Mouse (Mus musculus) layer of hippocampus, adult 18-20 months (tissue): ENCODE measurements around the gene Olfr550. TPM values are rescaled to one million over a fixed set of nuclear protein-coding genes. Genes with fewer than 3 reads are reported as not detected.
"Not testable (repeated sequence)": the region's sequence is repeated elsewhere in the genome, so short reads cannot be mapped to it uniquely, and the experiment has no call there.

Source experiments
- DNase-seq, 2 experiments: peaks; one replicate each; pipeline ENCODE4 v3.0.0; 2022; ENCODE audit warnings: low spot score in 2 of 2
- long read RNA-seq: library from polyadenylated mRNA; stranded (forward); transcript quantifications from one replicate; pipeline ENCODE4 v2.0.0, GENCODE M21; 2021
- total RNA-seq, 2 experiments: library from RNA; stranded (reverse); gene quantifications; 2 replicates each; pipeline ENCODE4 v1.2.3; 2021

Olfr550 gene
- 1 to 10 TPM; 2.4 to 2.8 TPM for total RNA-seq
- long read RNA-seq, full-length matches to known transcripts = 2 of 2 reads
- long read RNA-seq, partial matches to known transcripts = 0 of 2 reads
- long read RNA-seq, other reads (novel, unspliced or antisense) = 0 of 2 reads

DNA sequence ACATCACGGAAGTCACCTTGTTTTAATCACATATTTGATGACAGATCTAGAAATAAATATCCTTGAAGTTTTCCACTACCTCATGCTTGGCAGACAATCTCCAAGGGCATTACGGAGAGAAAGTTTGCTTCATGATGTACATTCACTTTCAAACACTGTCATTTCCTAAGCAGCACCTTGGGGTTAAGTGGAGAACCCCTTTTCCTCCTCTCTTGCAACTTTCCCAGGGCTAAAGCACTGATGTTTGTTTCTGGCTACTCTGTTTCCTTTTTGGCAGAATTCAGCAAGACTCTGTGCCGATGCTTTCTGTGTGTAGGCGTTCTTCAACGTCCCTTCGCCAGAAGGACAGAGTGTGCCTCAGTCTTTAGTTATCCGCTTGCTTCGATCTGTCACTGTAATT, at the start of gene Olfr550:
TSS of gene Olfr550 (plus strand) at position 301 of the 400 bp plus-strand sequence.
- DNase-seq = peak in 1 of 2 experiments; percentile 5

DNA sequence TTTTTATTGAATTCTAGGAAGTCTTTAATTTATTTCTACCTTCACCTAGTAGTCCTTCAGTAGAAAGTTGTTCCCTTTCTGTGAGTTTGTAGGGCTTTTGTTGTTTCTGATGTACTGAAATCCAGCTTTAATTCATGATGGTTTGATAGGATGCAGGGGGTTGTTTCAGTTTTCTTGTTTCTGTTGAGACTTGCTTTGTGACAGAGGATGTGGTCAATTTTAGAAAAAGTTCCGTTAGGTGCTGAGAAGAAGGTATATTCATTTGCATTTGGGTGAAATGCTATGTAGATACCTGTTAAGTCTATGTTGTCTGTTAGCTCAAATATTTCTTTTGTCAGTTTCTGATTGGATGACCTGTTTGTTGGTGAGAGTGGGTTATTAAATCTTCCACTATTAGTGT, 42.2 kb upstream of the Olfr550 start:
- no peak for DNase-seq

- DNase-seq = no peak
Measured at GRCm38 (mm10) chr7:102534449-102534848, 36.8 kb upstream of the Olfr550 start, which contains the start of gene Olfr547. TSS of gene Olfr547 (plus strand) at chr7:102534749.

DNA sequence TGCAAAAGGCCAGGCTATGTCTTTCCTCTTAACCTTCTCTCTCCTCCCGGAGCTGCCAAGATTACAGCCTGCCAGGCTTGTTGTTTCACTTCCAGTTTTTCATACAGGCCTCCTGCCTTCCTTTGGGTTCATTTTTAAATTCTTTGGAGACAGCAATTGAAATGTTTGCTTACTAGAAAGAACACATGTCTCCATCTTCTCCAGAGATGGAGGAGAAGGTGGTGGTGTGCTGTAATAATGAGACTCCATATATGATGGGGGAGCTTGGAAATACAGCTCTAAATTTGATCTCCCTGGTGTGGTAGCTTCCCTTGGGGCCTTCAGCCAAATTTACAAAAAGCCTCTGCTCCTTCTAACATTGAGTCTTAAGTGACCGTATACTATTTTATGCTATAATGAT, 30.6 kb upstream of the Olfr550 start, which contains the start of gene Olfr548-ps1:
TSS of gene Olfr548-ps1 (plus strand) at position 301 of the 400 bp plus-strand sequence.
- DNase-seq = no peak

GRCm38 (mm10) chr7:102541251-102541650, 30.0 kb upstream of the Olfr550 start:
- no peak for DNase-seq

DNA sequence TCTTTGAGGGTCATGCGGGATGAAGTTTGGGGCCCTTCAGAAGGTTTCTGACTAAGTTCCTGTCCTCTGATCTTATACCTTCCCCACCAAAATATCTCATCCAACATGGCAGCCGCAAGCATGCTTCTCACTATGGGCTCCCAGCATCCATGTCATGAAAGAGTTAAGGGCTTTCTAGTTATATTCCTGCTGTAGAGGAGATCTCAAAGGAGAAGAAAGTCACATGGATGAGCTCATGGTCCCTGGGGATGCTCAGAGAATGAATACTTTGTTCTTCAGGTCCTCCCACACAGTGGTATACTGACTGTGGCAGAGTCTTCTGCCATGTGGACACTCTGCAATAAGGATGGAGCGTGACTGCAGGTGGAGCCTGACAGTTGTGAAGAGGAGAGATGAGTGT, 21.7 kb upstream of the Olfr550 start, which contains the start of gene Olfr549:
TSS of gene Olfr549 (plus strand) at position 301 of the 400 bp plus-strand sequence.
- DNase-seq = no peak

DNA sequence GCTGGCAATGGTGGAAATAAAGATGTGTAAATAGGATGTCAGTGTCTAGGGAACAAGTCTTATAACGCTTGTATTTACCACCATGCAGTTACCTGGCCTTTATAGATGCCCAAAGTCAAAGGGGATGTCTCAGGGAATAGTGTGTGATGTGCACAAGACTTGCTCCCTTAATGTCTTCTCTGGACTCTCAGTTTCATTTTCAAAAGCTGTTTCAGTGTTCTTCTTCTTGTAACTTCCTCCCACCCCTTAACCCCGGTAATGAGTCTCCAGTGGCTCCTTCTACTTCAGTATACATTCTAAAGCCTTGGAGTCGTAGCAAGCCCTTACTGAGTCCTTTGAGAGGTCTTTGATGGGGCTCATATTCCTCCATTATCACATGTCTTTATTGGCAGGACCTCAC, 18.0 kb upstream of the Olfr550 start:
- DNase-seq = no peak

- peak; percentile 30 to 61 for DNase-seq
Measured at GRCm38 (mm10) chr7:102564999-102565997, 5.9 kb upstream of the Olfr550 start, which contains the start of gene Trim21. TSS of gene Trim21 (minus strand) at chr7:102565486.

DNA sequence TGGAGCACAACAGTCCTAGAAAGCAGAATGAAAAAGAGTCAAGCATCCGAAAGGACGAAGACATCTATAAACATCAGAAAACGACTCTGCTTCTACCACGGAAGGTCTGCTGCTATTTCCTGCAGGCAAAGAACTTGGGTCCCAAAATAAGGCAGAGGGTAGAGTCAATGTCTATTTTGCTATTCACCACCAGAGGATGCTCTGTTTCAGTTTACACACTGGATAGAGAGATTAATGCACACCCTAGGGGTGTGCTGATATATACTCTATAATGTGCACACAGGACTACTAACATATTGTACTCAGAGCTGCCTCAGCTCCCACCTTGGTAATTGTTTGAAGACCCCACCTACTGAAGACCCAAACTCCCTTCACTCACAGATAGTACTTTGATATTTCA, 5.0 kb upstream of the Olfr550 start:
- no peak for DNase-seq

DNA sequence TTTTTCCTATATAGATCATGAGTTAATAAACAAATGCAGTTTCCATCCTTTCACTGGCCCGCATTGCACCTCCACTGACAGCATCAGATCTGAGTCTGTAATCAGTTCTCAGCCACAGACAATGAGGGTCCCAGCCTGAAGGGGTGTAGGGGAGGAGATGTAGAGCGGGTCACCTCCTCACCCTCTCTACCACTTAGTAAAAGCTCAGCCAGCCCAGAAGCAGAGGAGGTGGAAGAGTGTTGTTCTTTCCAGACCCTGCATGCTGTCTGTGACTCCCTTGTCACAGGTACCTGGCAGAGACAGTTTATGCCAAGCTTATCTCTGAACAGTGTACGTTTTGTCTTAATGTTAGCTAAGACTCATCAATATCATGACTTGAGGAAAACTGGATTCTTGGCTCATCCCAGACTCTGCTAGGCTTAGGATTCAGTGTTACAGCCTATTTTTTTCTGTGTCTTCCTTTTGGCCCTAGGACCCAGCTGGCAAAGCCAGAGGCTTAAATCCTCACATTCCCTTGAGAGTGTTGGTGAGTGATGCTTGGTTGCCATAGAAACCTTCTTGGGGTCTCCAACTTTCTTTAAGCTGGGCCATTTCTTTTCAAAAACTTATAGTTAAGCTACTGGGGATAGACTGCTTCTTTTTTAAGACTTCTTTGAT, 2.1 kb downstream of the Olfr550 start:
- no peak for DNase-seq

- no peak for DNase-seq
Measured at GRCm38 (mm10) chr7:102575998-102576397, 4.8 kb downstream of the Olfr550 start.

DNA sequence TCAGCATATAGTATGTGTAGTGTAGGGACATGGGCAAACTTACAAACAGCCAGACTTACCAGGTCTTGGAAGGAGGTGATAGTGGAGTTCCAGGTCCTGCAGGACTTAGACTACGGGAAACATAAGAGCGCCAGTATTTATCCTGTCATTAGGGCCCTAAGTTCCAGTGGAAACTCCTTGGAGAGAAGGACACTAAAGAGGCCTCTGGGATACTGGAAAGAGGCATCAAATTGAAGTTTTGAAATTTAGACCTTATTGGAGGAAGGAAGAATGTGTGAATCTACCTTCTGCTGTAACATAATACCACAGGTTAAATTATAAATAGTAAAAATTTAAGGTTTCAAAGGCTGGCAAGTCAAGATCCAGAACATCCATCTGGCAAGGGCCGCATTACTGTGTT, 20.5 kb downstream of the Olfr550 start, which contains the start of gene Olfr551:
TSS of gene Olfr551 (minus strand) at position 101 of the 400 bp plus-strand sequence.
- no peak for DNase-seq

DNA sequence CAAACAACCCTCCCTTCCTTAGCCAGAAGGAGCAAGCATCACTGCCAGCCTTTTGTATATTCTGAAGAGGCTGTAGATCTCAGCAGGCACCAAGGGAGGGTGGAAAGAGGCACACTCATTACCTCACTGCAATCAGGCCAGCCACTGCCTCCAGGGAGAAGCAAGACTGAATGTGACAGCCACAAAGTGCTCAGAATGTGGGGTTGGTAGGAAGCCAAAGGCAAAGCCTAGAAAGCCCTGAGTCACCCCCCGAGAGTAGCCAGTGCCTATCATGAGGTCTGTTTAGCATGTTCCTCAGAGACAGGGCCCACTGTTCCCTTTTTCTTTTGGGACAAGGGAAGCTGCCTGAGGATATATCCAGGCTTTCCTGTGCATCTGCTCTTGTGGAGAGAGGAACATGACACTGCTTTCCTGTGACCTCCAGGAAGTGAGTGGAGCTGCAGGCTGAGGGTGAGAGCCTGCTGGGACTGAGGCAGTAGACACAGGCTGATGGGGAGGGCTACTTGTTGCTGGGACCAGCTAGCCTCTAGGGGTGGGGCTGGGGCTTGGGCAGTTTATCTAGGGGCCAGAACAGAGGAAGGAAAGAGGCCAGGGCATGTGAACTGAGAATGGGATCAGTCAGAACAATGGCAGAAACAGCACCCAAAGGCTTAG, 26.3 kb downstream of the Olfr550 start, which contains the start of gene Olfr552:
TSS of gene Olfr552 (plus strand) at position 393 of the 654 bp plus-strand sequence.
- no peak for DNase-seq

- DNase-seq = no peak
Measured at GRCm38 (mm10) chr7:102618118-102618517, 46.9 kb downstream of the Olfr550 start, which contains the start of gene Olfr553. TSS of gene Olfr553 (minus strand) at chr7:102618218.

- no peak for DNase-seq
Measured at GRCm38 (mm10) chr7:102619608-102620007, 48.4 kb downstream of the Olfr550 start.

- DNase-seq = not testable (repeated sequence)
Measured at GRCm38 (mm10) chr7:102620368-102620767, 49.1 kb downstream of the Olfr550 start.
